ENCODE assay signal across 8 mouse cellular contexts in genomic region chr4:151763928-151764327, GRCm38 (mm10).
DNase-seq lines count a peak whose midpoint lies in the region; ATAC-seq and TF ChIP-seq lines count a peak whose summit lies in the region.

No protein-coding gene starts in this region.

- no peak overlapping the region for H3K9ac ChIP-seq in kidney, embryonic 14.5 days (ENCODE audit: low read depth, low read length)
- no peak overlapping the region for H3K9ac ChIP-seq in liver, embryonic 13.5 days
- H3K9ac ChIP-seq in hindbrain, embryonic 16.5 days (ENCODE audit: low read depth, low read length): no peak overlapping the region

- no peak overlapping the region for H3K27ac ChIP-seq in kidney, embryonic 14.5 days (ENCODE audit: low read depth, low read length)
- no peak overlapping the region for H3K27ac ChIP-seq in liver, embryonic 13.5 days
- no peak overlapping the region for H3K27ac ChIP-seq in hindbrain, embryonic 16.5 days (ENCODE audit: low read depth, low read length)

- peak; percentile 80 for ATAC-seq in kidney, embryonic 14.5 days (ENCODE audit: low FRiP score, low TSS enrichment)
- ATAC-seq in G1E (ENCODE audit: extremely low read depth, insufficient number of reproducible peaks, low FRiP score, poor library complexity, severe bottlenecking): peak; percentile 45; the same call in 1 of the 2 replicates
- ATAC-seq in liver, embryonic 13.5 days (ENCODE audit: low read depth): 0 out of 2 replicates have a peak, but pooled peaks have one; percentile 43
- ATAC-seq in hindbrain, embryonic 16.5 days: no peak

- H3K9me3 ChIP-seq in kidney, embryonic 14.5 days (ENCODE audit: control insufficient read depth, low read length): no peaks in the 10 kb centered on the region
- peaks cover 37% of the 10 kb centered on the region for H3K9me3 ChIP-seq in G1E (replicated peaks)
- H3K9me3 ChIP-seq in liver, embryonic 13.5 days (replicated peaks): no peaks in the 10 kb centered on the region
- H3K9me3 ChIP-seq in hindbrain, embryonic 16.5 days (ENCODE audit: control insufficient read depth, low read length): no peaks in the 10 kb centered on the region

- no peak for DNase-seq in kidney, adult 18-20 months
- peak; percentile 34 for DNase-seq in G1E (ENCODE audit: low spot score)
- peak; percentile 76 for DNase-seq in embryo, embryonic 10.5 days (ENCODE audit: low spot score)
- DNase-seq in liver, embryonic 13.5 days: peak; percentile 11
- no peak for DNase-seq in layer of hippocampus, postnatal 25 days (ENCODE audit: extremely low spot score in 1 of 2, low spot score in 1 of 2)
- no peak for DNase-seq in layer of hippocampus, postnatal 10 days (ENCODE audit: low spot score in 2 of 2)

- 32% methylated on average over 6 of the region's 6 CpGs for WGBS in kidney, embryonic 14.5 days
- WGBS in liver, embryonic 13.5 days (ENCODE audit: insufficient replicate concordance): 43% methylated on average over 6 of the region's 6 CpGs
- WGBS in hindbrain, embryonic 16.5 days: 54% methylated on average over 6 of the region's 6 CpGs

- no peak for TF ChIP-seq CTCF in G1E (IDR thresholded peaks at IDR 0.05; ENCODE audit: low read depth, low read length)

- H3K36me3 ChIP-seq in kidney, embryonic 14.5 days (ENCODE audit: control insufficient read depth, insufficient read depth, low read length): no peaks in the 10 kb centered on the region
- peaks cover 3% of the 10 kb centered on the region for H3K36me3 ChIP-seq in G1E (replicated peaks)
- no peaks in the 10 kb centered on the region for H3K36me3 ChIP-seq in liver, embryonic 13.5 days
- H3K36me3 ChIP-seq in hindbrain, embryonic 16.5 days (ENCODE audit: control insufficient read depth, insufficient read depth, low read length): no peaks in the 10 kb centered on the region

- no peak overlapping the region for H3K4me3 ChIP-seq in kidney, embryonic 14.5 days (ENCODE audit: low read length)
- no peak overlapping the region for H3K4me3 ChIP-seq in G1E (ENCODE audit: low read depth, low read length)
- H3K4me3 ChIP-seq in liver, embryonic 13.5 days (replicated peaks): no peak overlapping the region
- H3K4me3 ChIP-seq in hindbrain, embryonic 16.5 days (ENCODE audit: low read length): no peak overlapping the region

- H3K4me1 ChIP-seq in kidney, embryonic 14.5 days (ENCODE audit: control insufficient read depth, insufficient read depth, low read length): no peaks in the 10 kb centered on the region
- H3K4me1 ChIP-seq in G1E (ENCODE audit: insufficient read depth, low read depth, low read length): no peaks in the 10 kb centered on the region
- H3K4me1 ChIP-seq in liver, embryonic 13.5 days (replicated peaks): no peaks in the 10 kb centered on the region
- peaks cover 17% of the 10 kb centered on the region for H3K4me1 ChIP-seq in hindbrain, embryonic 16.5 days (ENCODE audit: control insufficient read depth, insufficient read depth, low read depth, low read length)

- H3K27me3 ChIP-seq in kidney, embryonic 14.5 days (ENCODE audit: control insufficient read depth, insufficient read depth, low read length): no peaks in the 10 kb centered on the region
- H3K27me3 ChIP-seq in G1E (ENCODE audit: insufficient read depth, low read length): no peaks in the 10 kb centered on the region
- H3K27me3 ChIP-seq in liver, embryonic 13.5 days: no peaks in the 10 kb centered on the region
- H3K27me3 ChIP-seq in hindbrain, embryonic 16.5 days (replicated peaks; ENCODE audit: control insufficient read depth, insufficient read depth, low read length): no peaks in the 10 kb centered on the region

- no peak overlapping the region for H3K4me2 ChIP-seq in kidney, embryonic 14.5 days (replicated peaks; ENCODE audit: low read depth, low read length)
- H3K4me2 ChIP-seq in liver, embryonic 13.5 days: no peak overlapping the region
- H3K4me2 ChIP-seq in hindbrain, embryonic 16.5 days (ENCODE audit: low read length): no peak overlapping the region

Comparison
In these comparisons a context has a peak if more than half of its experiments do, and no peak if none do; other contexts are left out.
1. DNase-seq: peak in G1E (single experiment), embryo, embryonic 10.5 days (single experiment) and liver, embryonic 13.5 days (single experiment); none in kidney, adult 18-20 months (single experiment), layer of hippocampus, postnatal 25 days (0 of 2) and layer of hippocampus, postnatal 10 days (0 of 2).